8 mouse cellular contexts compared by ENCODE assay signal in genomic region chr2:9881051-9881591, GRCm38 (mm10). TPM values are rescaled to one million over a fixed set of nuclear protein-coding genes. Genes with fewer than 3 reads are reported as not detected.
DNase-seq lines count a peak whose midpoint lies in the region; ATAC-seq and TF ChIP-seq lines count a peak whose summit lies in the region.
"Had no signal": no experiment of that assay in that cellular context is flagged by ENCODE, and none has a peak within 500 bp of the region (broad histone marks: within the 10 kb centered on the region; RNA-seq: fewer than 3 reads in every experiment).

Gene 4930412O13Rik (plus strand): TSS chr2:9881252.

- no peak for DNase-seq in forebrain, embryonic 14.5 days (ENCODE audit: low spot score)
- no peak for DNase-seq in liver, embryonic 14.5 days (ENCODE audit: low read depth in 3 of 3, low spot score in 3 of 3)
- peak; percentile 57 for DNase-seq in yolk sac, embryonic 10.5 days (ENCODE audit: low spot score)
- no peak for DNase-seq in urinary bladder, postnatal 25 days (ENCODE audit: low spot score)
- DNase-seq in spleen, postnatal 4 days (ENCODE audit: low spot score in 2 of 2): no peak

- ATAC-seq in megakaryocyte, adult 5-6 weeks (ENCODE audit: poor library complexity, severe bottlenecking): no peak
- no peak for ATAC-seq in forebrain, embryonic 14.5 days
- ATAC-seq in liver, embryonic 14.5 days (ENCODE audit: insufficient read depth): no peak

- no peak for TF ChIP-seq CTCF in liver, embryonic 14.5 days (IDR thresholded peaks at IDR 0.05; ENCODE audit: low read depth)

- H3K4me1 ChIP-seq in megakaryocyte, embryonic 14.5 days: peaks cover 78% of the 10 kb centered on the region
- H3K4me1 ChIP-seq in forebrain, embryonic 14.5 days (ENCODE audit: control insufficient read depth, insufficient read depth, low read length): peaks cover 4% of the 10 kb centered on the region; the same call in 1 of the 2 replicates
- no peaks in the 10 kb centered on the region for H3K4me1 ChIP-seq in liver, embryonic 14.5 days (replicated peaks; ENCODE audit: control insufficient read depth in 2 of 2, insufficient read depth in 2 of 2, low read length in 1 of 2)

- no peak within 1 kb of the TSS for H3K9ac ChIP-seq in forebrain, embryonic 14.5 days (ENCODE audit: low read length)
- H3K9ac ChIP-seq in liver, embryonic 14.5 days (replicated peaks): no peak within 1 kb of the TSS

- H3K4me2 ChIP-seq in forebrain, embryonic 14.5 days (ENCODE audit: low read length): peak within 1 kb of the TSS; percentile 40
- peak within 1 kb of the TSS; percentile 77 for H3K4me2 ChIP-seq in liver, embryonic 14.5 days (ENCODE audit: low read depth)

- no peak for TF ChIP-seq EP300 in liver, embryonic 14.5 days (IDR thresholded peaks at IDR 0.05; ENCODE audit: low read depth)

- H3K27me3 ChIP-seq in megakaryocyte, embryonic 14.5 days (replicated peaks): peaks cover 98% of the 10 kb centered on the region
- peaks cover 87% of the 10 kb centered on the region for H3K27me3 ChIP-seq in forebrain, embryonic 14.5 days (replicated peaks; ENCODE audit: control insufficient read depth, insufficient read depth, low read length)
- peaks cover 100% of the 10 kb centered on the region for H3K27me3 ChIP-seq in liver, embryonic 14.5 days (ENCODE audit: control insufficient read depth, insufficient read depth, low read length)

- under 1% methylated on average over 33 of the region's 35 CpGs for WGBS in forebrain, embryonic 14.5 days
- WGBS in liver, embryonic 14.5 days (ENCODE audit: insufficient replicate concordance): 3% methylated on average over 34 of the region's 35 CpGs

- H3K9me3 ChIP-seq in megakaryocyte, embryonic 14.5 days: peaks cover 3% of the 10 kb centered on the region; the same call in 1 of the 2 replicates
- H3K9me3 ChIP-seq in forebrain, embryonic 14.5 days (replicated peaks; ENCODE audit: control insufficient read depth, low read length): no peaks in the 10 kb centered on the region
- H3K9me3 ChIP-seq in liver, embryonic 14.5 days (ENCODE audit: control insufficient read depth, low read length): no peaks in the 10 kb centered on the region

- H3K27ac ChIP-seq in forebrain, embryonic 14.5 days (ENCODE audit: low read depth, low read length): no peak within 1 kb of the TSS
- no peak within 1 kb of the TSS for H3K27ac ChIP-seq in liver, embryonic 14.5 days

- H3K4me3 ChIP-seq in megakaryocyte, embryonic 14.5 days (replicated peaks): peak within 1 kb of the TSS; percentile 92
- H3K4me3 ChIP-seq in forebrain, embryonic 14.5 days (ENCODE audit: low read depth, low read length): peak within 1 kb of the TSS; percentile 14
- H3K4me3 ChIP-seq in liver, embryonic 14.5 days (ENCODE audit: insufficient read depth in 1 of 2, low read depth in 2 of 2, low read length in 2 of 2): 0 out of 4 replicates have a peak within 1 kb of the TSS, but pooled peaks have one; percentile 1 to 18

- H3K36me3 ChIP-seq in megakaryocyte, embryonic 14.5 days (replicated peaks; ENCODE audit: low read length): no peaks in the 10 kb centered on the region
- H3K36me3 ChIP-seq in forebrain, embryonic 14.5 days (ENCODE audit: control insufficient read depth, insufficient read depth, low read length): no peaks in the 10 kb centered on the region
- H3K36me3 ChIP-seq in liver, embryonic 14.5 days (replicated peaks; ENCODE audit: control insufficient read depth, insufficient read depth, low read depth): no peaks in the 10 kb centered on the region

RNA-seq across cellular contexts. Expression of gene 4930412O13Rik, which starts in this region (rescaled TPM):
- polyA plus RNA-seq in megakaryocyte, embryonic 14.5 days (2012; ENCODE audit: insufficient read depth, low replicate concordance): not detected in 2 replicates
- total RNA-seq in megakaryocyte, adult 5-6 weeks (2015): not detected in 2 replicates
- total RNA-seq in megakaryocyte, adult 5-6 weeks (2017): not detected in 2 replicates
- 0.19 TPM in 1 of 2 replicates, not detected in the other for polyA plus RNA-seq in forebrain, embryonic 14.5 days (2014; fragmentation: Nextera tagmentation; extraction: Ambion mirVana)
- polyA plus RNA-seq in liver, embryonic 14.5 days (2012; rRNA removed): not detected in 2 replicates
- polyA plus RNA-seq in liver, embryonic 14.5 days (2014; fragmentation: Nextera tagmentation; extraction: Ambion mirVana): not detected in 2 replicates
- total RNA-seq: left cerebral cortex, postnatal 10 days had no signal

Comparison
In these comparisons a context has a peak if more than half of its experiments do, and no peak if none do; other contexts are left out.
1. H3K4me3 ChIP-seq: peak in every context shown above with its lines; median percentile 92 in megakaryocyte, embryonic 14.5 days; 14 in forebrain, embryonic 14.5 days; 10 in liver, embryonic 14.5 days.